Mouse (Mus musculus) intestine, embryonic 14.5 days (tissue): ENCODE data around the gene Lrrc10b. TPM values are rescaled to one million over a fixed set of nuclear protein-coding genes. Genes with fewer than 3 reads are reported as not detected.

Experiments
- ATAC-seq: fragments of 200-750 bp; cut with Nextera tagmentation; replicated peaks from 2 replicates; pipeline ENCODE4 v1.8.0; 2017; ENCODE audit warnings: low read depth, moderate number of reproducible peaks, moderate TSS enrichment, moderate library complexity; ENCODE audit not compliant: low FRiP score, low TSS enrichment
- DNase-seq: peaks from one replicate; pipeline ENCODE4 v3.0.0-alpha.2; 2018; ENCODE audit warnings: low spot score
- H3K27ac ChIP-seq: fragments of 300-500 bp; sonication (generic); 2 replicates; pipeline ENCODE4 v1.5.1; 2014; ENCODE audit warnings: low read depth, mild to moderate bottlenecking, control low read depth
- H3K27me3 ChIP-seq: fragments of 300-500 bp; sonication (generic); replicated peaks from 2 replicates; pipeline ENCODE4 v1.6.1; 2014; ENCODE audit warnings: low read length, control low read depth; ENCODE audit not compliant: control insufficient read depth, insufficient read depth
- H3K36me3 ChIP-seq: fragments of 300-500 bp; sonication (generic); 2 replicates; pipeline ENCODE4 v1.6.1; 2014; ENCODE audit warnings: low read length, control low read depth; ENCODE audit not compliant: control insufficient read depth, insufficient read depth
- H3K4me1 ChIP-seq: fragments of 300-500 bp; sonication (generic); replicated peaks from 2 replicates; pipeline ENCODE4 v1.6.1; 2014; ENCODE audit warnings: low read length, control low read depth, mixed read lengths; ENCODE audit not compliant: control insufficient read depth, insufficient read depth
- H3K4me2 ChIP-seq: fragments of 300-500 bp; sonication (generic); 2 replicates; pipeline ENCODE4 v1.6.1; 2014; ENCODE audit warnings: low read length
- H3K4me3 ChIP-seq: fragments of 300-500 bp; sonication (generic); 2 replicates; pipeline ENCODE4 v1.5.1; 2014; ENCODE audit warnings: low read depth, low read length, control low read depth, mixed read lengths
- H3K9ac ChIP-seq: fragments of 300-500 bp; sonication (generic); 2 replicates; pipeline ENCODE4 v1.6.1; 2014; ENCODE audit warnings: mild to moderate bottlenecking, low read length
- H3K9me3 ChIP-seq: fragments of 300-500 bp; sonication (generic); 2 replicates; pipeline ENCODE4 v1.6.1; 2016; ENCODE audit warnings: low read length, control low read depth; ENCODE audit not compliant: control insufficient read depth
- WGBS: fragments of 180-500 bp; shearing (Covaris S2); extraction: QIAGEN DNeasy Blood & Tissue Kit; methylation state at CpG from one replicate; pipeline ENCODE4 v1.1.7; 2014; 5-methylcytosine and 5-hydroxymethylcytosine counted together
- polyA plus RNA-seq: library from polyadenylated mRNA; unstranded; fragments of >200 nt; fragmentation: Nextera tagmentation; extraction: Ambion mirVana; gene quantifications from 2 replicates; pipeline ENCODE4 v1.2.1, GENCODE M21; 2014

Lrrc10b gene
- 0.35 and 0.60 TPM in 2 replicates for polyA plus RNA-seq

- Histone ChIP-seq H3K4me2 (peak within 1 kb of the TSS; percentile 91), H3K4me3 (peak within 1 kb of the TSS; percentile 48), H3K36me3 (no peaks in the 10 kb centered on the region), H3K4me1 (peaks cover 14% of the 10 kb centered on the region; the same call in 1 of the 2 replicates), H3K9me3 (no peaks in the 10 kb centered on the region), H3K27ac (no peak within 1 kb of the TSS), H3K27me3 (peaks cover 84% of the 10 kb centered on the region), H3K9ac (peak within 1 kb of the TSS; percentile 10; the same call in 1 of the 2 replicates)
- under 1% methylated on average over 86 of the region's 96 CpGs for WGBS
- DNase-seq (peak; percentile 86), ATAC-seq (peak; percentile 56)
Measured at GRCm38 (mm10) chr19:10456752-10457483, at the start of gene Lrrc10b. TSS of gene Lrrc10b (minus strand) at chr19:10457473.

- Histone ChIP-seq H3K27me3 (no peaks in the 10 kb centered on the region), H3K4me1 (peaks cover 7% of the 10 kb centered on the region; the same call in 1 of the 2 replicates), H3K9me3 (no peaks in the 10 kb centered on the region), H3K27ac (no peak overlapping the region), H3K9ac (no peak overlapping the region), H3K4me3 (no peak overlapping the region), H3K36me3 (peaks cover 54% of the 10 kb centered on the region), H3K4me2 (no peak overlapping the region)
- ATAC-seq: 0 out of 2 replicates have a peak, but pooled peaks have one; percentile 71
- 8% methylated on average over 4 of the region's 4 CpGs for WGBS
- DNase-seq: peak; percentile 70
Measured at GRCm38 (mm10) chr19:10502571-10502970, 45.3 kb upstream of the Lrrc10b start.

DNA sequence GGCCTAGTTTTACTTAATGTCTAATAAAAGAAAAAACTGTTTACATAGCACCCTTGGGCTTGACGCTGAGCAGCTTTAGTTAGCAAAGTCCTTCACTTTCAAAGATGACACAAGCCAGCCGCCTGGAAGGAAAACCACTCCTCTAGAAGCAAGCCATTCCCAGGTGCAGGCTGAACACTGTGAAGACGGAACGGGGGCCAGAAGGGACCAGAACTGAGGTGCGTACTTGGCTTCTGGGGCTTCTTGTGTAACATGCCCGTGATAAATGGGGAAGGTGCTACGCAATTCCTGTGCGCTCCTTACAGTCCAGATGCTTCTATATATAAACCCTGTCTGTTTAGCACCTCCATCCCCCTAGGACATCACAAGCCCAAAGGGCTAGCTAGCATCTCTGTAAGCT lies 43.3 kb upstream of the Lrrc10b start:
- WGBS: 44% methylated on average over 8 of the region's 8 CpGs
- Histone ChIP-seq H3K27ac (no peak overlapping the region), H3K36me3 (peaks cover 49% of the 10 kb centered on the region), H3K27me3 (no peaks in the 10 kb centered on the region), H3K4me2 (no peak overlapping the region), H3K4me1 (peaks cover 7% of the 10 kb centered on the region; the same call in 1 of the 2 replicates), H3K9me3 (no peaks in the 10 kb centered on the region), H3K9ac (no peak overlapping the region), H3K4me3 (no peak overlapping the region)
- ATAC-seq (peak; percentile 33; the same call in 1 of the 2 replicates), DNase-seq (no peak)

DNA sequence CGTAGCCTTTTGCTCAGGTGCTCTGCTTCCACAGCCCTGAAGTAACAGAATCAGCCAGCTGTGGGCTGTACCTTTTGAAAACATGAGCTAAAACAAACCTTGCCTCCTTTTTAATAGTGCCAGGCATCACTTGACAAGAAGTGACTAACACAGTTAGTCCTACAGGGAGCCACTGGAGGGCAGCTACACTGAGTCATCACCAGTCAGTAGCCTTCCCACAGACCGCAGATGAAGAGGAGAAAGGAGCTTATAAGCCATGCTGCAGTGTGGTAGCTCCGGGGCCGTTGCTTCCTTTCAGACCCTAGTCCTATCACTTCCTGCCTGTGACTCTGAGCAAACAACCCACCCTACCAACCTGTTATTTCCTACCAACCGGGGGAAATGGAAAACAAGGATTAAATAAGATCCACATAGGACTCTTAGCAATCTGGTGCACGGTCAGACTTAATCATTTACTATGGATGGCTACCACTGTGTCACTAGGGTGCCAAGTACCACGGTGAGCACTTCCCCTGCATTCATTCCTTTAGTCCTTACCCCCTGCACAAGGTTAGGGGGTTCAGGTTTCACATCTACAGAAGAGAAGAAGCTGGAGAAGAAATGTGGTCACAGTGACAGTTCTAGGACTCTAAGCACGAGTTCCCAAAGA lies 40.4 kb upstream of the Lrrc10b start:
- no peak for DNase-seq
- peaks cover 15% of the 10 kb centered on the region; the same call in 1 of the 2 replicates for H3K4me1 ChIP-seq
- H3K4me2 ChIP-seq: no peak overlapping the region
- no peak for ATAC-seq
- H3K9me3 ChIP-seq: no peaks in the 10 kb centered on the region
- H3K36me3 ChIP-seq: peaks cover 28% of the 10 kb centered on the region
- no peak overlapping the region for H3K4me3 ChIP-seq
- 60% methylated on average over 8 of the region's 8 CpGs for WGBS
- no peaks in the 10 kb centered on the region for H3K27me3 ChIP-seq
- no peak overlapping the region for H3K9ac ChIP-seq
- no peak overlapping the region for H3K27ac ChIP-seq

- no peak overlapping the region for H3K4me2 ChIP-seq
- H3K9ac ChIP-seq: no peak overlapping the region
- 67% methylated on average over 2 of the region's 2 CpGs for WGBS
- H3K4me3 ChIP-seq: no peak overlapping the region
- no peak for DNase-seq
- no peaks in the 10 kb centered on the region for H3K27me3 ChIP-seq
- H3K27ac ChIP-seq: no peak overlapping the region
- no peaks in the 10 kb centered on the region for H3K9me3 ChIP-seq
- H3K4me1 ChIP-seq: peaks cover 21% of the 10 kb centered on the region
- no peak for ATAC-seq
- peaks cover 23% of the 10 kb centered on the region for H3K36me3 ChIP-seq
Measured at GRCm38 (mm10) chr19:10496976-10497375, 39.7 kb upstream of the Lrrc10b start.

DNA sequence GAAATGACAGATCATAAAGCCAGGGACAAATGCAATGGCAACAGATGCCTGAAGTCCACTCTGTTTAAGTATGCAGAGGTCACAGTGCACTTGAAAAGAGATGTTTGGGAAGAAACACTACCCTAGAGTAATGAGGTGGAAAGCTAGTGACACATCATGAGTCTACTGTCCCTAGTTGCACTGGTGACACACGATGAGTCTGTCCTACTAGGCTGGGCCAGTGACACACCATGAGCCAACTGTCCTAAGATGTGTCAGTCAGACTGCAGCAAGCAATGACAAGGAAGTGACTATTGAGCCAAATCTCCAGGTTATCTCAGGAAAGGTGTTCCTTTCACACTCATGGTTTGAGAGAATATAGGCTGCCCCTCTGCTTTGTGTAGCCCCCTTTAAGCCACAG lies 38.4 kb upstream of the Lrrc10b start:
- 89% methylated on average over 1 of the region's 1 CpGs for WGBS

GRCm38 (mm10) chr19:10486264-10486738 lies 29.0 kb upstream of the Lrrc10b start:
- peak; percentile 83 for DNase-seq
- no peak overlapping the region for H3K27ac ChIP-seq

More for the DNA sequence above, 38.4 kb upstream of the Lrrc10b start:
- Histone ChIP-seq H3K9me3 (no peaks in the 10 kb centered on the region), H3K4me3 (no peak overlapping the region), H3K9ac (no peak overlapping the region), H3K27ac (no peak overlapping the region), H3K4me2 (no peak overlapping the region), H3K36me3 (peaks cover 10% of the 10 kb centered on the region; the same call in 1 of the 2 replicates), H3K27me3 (no peaks in the 10 kb centered on the region), H3K4me1 (peaks cover 18% of the 10 kb centered on the region)
- DNase-seq (no peak), ATAC-seq (no peak)

GRCm38 (mm10) chr19:10482703-10483102 lies 25.4 kb upstream of the Lrrc10b start, which contains the start of gene Ppp1r32:
TSS of gene Ppp1r32 (minus strand) at chr19:10482928.
- Histone ChIP-seq H3K4me1 (no peaks in the 10 kb centered on the region), H3K9me3 (no peaks in the 10 kb centered on the region), H3K27me3 (peaks cover 6% of the 10 kb centered on the region), H3K27ac (no peak within 1 kb of the TSS), H3K4me2 (no peak within 1 kb of the TSS), H3K4me3 (no peak within 1 kb of the TSS), H3K9ac (no peak within 1 kb of the TSS), H3K36me3 (no peaks in the 10 kb centered on the region)
- WGBS: 28% methylated on average over 6 of the region's 6 CpGs
- ATAC-seq: 0 out of 2 replicates have a peak, but pooled peaks have one; percentile 13
- no peak for DNase-seq

More at GRCm38 (mm10) chr19:10486264-10486738, 29.0 kb upstream of the Lrrc10b start:
- peaks cover 6% of the 10 kb centered on the region for H3K27me3 ChIP-seq
- WGBS: 19% methylated on average over 9 of the region's 9 CpGs
- no peaks in the 10 kb centered on the region for H3K4me1 ChIP-seq
- H3K9me3 ChIP-seq: no peaks in the 10 kb centered on the region
- H3K4me2 ChIP-seq: no peak overlapping the region
- H3K36me3 ChIP-seq: no peaks in the 10 kb centered on the region
- peak; percentile 61 for ATAC-seq
- no peak overlapping the region for H3K4me3 ChIP-seq
- no peak overlapping the region for H3K9ac ChIP-seq
